Mouse (Mus musculus) frontal cortex, postnatal 25 days (tissue): ENCODE results near the gene 1500009L16Rik.

Source experiments
- DNase-seq, 2 experiments: peaks; one replicate each; pipeline ENCODE4 v3.0.0; 2022; ENCODE audit warnings: low spot score in 2 of 2

Gene 1500009L16Rik

DNA sequence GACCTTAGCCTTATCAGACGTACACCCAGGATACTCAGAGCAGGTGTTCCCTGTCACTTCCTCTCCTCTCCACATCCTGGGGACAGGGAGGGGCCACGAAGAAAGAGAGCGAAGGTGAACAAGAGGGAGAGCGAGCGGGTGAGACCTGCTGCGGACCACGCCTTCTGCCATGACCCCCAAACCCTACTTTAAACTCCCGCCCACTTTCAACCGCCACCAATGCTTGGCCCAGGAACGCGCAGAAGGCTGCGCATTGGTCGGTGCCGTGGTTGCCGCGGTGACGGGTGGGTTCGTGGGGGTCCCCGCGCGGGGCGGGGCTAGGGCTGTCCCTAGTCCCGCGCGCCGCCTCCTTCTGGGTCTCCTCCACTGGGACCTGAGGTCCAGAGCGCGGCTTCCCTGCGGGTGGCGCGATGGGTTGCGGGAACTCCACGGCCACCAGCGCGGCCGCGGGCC lies at the start of gene 1500009L16Rik:
Gene 1500009L16Rik (plus strand): TSS at position 287 of the 453 bp plus-strand sequence.
- peak; percentile 31 to 47 for DNase-seq

DNA sequence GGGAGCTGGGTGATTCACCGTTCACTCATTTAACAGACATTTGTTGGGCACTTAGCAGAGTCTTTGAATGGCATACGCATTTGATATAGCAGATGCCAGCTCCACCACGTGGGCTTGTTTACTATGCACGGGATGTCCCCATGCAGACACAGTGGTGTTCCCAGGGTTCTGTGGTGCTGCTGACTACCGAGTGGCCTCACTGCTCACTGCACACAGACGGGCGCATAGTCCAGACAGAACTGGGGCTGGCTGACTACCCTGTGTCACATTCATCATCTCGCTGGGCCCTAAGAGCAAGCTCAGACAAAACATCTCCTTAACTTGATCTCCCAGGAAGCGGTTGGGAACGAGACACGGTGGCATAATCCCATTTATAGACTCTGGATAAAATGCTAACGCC lies 41.3 kb upstream of the 1500009L16Rik start:
- DNase-seq: no peak

DNA sequence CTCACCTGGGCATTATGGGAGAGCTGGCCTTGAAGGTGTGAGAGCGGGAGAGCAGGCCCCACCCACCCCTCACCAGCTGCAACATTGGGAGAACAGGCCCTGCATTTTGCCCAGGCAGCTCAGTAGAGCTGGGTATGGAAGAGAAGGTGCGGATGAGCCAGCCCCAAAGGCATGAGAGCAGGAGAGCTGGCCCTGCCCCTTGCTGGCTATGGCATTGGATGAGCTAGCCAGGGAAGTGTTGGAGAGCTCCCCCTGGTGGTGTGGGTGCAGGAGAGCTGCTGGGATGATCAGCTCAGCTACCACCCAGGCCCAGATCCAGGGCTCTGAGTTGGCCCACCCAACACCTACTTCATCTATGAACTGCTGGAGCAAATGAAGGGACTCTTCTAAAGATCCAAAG lies 34.5 kb upstream of the 1500009L16Rik start:
- DNase-seq: no peak

DNA sequence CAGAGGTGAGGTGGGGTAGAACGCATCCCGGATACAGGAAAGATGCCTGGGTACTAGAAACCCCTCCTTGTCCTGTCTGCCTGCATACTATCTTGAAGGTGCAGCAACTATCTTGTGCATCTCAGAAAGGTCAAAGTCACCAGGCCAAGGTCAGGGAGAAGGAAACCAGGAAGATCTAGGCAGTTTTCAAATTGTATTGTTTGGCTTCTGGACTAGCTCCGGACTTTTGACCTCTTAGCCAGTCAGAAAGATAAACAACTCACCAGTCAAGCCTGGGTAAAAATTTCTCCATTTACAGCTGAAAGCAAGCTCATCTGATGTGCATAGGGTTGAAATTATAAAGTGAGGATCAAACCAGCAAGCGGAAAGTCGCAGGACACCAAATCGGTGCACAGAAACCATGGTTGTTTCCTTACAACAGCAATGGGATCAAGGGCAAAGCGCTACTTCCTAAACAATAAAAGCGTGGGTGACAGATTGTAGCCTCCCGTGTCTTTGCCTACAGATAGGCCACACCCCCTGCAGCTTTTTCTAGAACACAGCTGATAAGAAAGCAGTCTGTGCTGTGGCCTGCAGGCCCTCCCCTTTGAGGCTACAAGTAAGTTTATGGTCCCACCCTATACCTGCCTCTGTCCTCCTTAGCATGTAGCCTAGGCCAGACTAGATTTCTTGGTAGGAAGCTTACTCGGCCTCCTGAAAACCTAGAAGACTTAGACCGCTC lies 30.3 kb upstream of the 1500009L16Rik start:
- no peak for DNase-seq

DNA sequence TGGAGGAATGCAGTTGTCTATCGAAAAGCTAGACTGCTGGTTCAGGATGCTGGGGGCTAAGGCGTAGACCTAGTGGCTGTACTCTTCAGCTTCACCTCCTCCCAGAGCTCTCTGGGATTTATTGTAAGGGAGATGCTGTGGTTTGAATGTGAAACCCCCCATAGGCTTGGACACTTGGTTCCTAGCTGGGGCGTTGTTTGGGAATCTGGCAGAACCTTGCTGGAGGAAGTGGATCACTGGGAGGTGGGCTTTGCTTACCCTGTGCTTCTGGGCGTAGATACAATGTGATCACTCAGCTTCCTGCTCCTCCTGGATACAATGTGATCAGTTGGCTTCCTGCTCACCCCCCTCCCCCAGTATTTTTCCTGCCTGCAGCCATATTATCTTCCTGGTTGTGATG lies 26.4 kb upstream of the 1500009L16Rik start:
- no peak for DNase-seq

DNA sequence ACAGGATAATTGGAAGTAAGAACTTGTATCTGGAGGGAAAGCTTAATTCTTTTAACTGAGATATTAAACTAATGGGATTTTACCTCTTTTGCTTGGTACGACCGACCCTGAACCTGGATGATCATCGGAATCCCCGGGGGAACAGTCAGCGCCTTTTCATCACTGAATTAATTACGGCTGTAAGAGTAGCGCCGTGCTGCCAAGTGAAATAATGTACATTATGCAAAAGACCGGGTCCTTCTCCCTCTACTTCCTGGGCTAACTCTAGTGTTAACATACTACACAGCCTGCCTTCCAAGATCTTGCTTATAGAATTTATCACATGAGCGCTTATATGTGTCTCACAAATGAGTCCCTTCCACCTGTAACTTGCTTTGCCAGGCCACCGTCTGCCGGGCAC lies 16.0 kb upstream of the 1500009L16Rik start:
- DNase-seq: no peak

DNA sequence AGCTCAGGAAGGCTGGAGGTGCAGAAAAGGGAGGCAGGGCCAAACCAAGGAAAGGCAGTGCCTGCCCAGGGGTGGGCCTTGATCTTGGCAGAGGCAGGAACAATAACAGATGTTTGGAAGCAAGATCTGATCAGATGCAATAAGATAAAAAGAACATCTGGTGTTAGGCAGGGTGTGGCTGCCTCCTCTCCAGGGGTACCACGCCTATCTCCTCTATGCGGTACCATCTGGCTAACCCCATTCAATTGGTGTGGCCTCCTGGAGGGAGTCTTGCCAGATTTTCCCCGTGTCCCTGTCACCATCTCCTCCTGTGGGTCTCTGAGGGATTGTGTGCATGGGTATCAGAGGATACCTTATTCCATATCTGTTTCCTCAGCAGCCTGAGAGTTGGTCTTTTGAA lies 12.7 kb upstream of the 1500009L16Rik start:
- no peak for DNase-seq

DNA sequence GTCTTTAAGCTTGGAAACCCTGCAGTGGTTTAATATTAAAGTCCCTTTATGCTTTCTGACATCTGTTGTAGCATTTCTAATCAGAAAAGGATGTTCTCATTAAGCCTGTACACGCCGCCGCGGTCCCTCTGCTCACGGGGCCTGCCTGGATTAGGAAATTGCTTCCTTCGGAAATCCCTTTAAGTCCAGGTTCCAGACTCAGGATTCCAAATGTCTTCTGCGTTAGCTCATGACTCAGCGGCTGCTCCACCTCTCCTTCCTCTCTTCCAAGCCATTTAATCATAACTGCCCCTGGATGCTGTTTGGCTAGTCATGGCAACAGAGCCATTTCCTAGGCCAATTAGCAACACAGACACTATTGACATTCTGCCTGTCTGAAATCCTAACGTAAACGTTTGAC lies 10.9 kb upstream of the 1500009L16Rik start:
- no peak for DNase-seq

- DNase-seq: no peak
Observed at GRCm38 (mm10) chr10:83718855-83719474, 3.7 kb upstream of the 1500009L16Rik start.

DNA sequence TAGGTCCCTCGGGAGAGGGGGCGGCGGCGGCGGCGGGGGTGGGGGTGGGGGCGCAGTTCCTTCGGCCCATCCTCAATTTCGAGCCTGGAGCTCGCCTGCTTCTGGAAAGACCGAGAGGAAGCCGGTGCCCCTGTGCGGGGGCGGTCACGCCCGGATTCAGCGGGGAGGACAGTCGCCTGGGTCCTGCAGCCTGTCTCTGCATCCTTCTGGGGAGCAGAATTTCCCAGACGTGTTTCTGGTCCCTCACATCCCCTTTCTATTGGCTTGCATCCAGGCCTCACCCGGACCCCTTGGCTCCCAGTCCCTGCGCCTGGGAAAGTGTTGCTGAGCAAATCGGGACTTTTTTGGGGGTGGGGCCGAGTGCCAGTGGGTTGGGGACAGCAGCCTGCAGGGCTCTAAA lies 390 bp downstream of the 1500009L16Rik start:
- DNase-seq: no peak

GRCm38 (mm10) chr10:83724351-83725059 lies 1.8 kb downstream of the 1500009L16Rik start:
- no peak for DNase-seq

GRCm38 (mm10) chr10:83726164-83726563 lies 3.5 kb downstream of the 1500009L16Rik start:
- no peak for DNase-seq

DNA sequence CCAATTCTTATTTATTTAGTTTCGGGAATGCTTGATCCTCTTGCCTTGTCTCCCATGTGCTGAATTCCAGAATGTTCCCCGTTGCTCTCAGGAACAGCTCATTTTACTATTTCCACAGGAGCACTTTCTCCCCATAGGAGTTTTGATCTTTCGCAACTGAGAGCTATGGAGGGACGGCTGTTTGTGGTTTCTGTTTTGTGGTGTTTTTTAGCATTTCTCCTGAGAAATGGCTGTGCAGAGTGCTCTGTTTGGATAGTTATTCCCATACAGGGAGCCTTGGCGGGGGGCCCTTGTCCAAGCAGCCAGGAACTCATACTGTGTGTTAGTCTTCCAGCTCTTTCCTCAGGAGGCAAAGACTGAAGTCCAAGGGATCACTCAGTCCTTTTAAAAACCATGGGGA lies 5.2 kb downstream of the 1500009L16Rik start:
- no peak for DNase-seq

DNA sequence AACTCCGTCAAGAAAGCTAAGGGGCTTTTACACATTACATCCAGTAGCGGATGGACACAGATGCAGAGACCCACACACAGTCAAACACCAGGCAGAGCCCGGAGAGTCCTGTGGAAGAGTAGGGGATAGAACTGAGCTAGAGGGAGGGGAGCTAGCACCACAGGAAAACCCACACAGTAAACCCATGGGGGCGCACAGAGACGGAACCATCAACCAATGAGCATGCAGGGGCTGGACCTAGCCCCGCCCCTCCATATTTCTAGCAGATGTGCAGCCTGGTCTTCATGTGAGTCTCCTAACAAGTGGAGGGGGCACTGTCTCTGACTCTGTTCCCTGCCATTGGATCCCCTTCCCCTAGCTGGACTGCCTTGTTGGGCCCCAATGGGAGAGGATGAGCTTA lies 5.9 kb downstream of the 1500009L16Rik start:
- no peak for DNase-seq

DNA sequence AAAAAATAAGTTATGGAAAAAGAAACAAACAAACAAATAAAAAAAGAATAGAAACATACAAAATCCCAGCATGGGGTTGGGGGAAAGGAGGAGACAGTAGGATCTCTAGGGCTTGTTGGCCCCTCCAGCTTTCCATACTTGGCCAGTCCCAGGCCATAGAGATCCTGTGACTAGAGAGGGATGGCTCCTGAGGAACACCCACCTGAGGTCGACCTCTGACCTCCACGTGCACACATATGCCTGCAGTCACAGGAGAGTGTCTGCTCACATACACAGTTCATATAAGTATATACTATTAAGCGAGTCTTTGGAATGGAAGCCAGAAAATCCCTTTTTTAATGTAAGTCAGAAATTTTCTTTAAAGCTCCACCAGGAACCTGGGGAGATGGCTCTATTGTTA lies 6.4 kb downstream of the 1500009L16Rik start:
- no peak for DNase-seq

GRCm38 (mm10) chr10:83729492-83729891 lies 6.8 kb downstream of the 1500009L16Rik start:
- peak; percentile 88 to 91 for DNase-seq

DNA sequence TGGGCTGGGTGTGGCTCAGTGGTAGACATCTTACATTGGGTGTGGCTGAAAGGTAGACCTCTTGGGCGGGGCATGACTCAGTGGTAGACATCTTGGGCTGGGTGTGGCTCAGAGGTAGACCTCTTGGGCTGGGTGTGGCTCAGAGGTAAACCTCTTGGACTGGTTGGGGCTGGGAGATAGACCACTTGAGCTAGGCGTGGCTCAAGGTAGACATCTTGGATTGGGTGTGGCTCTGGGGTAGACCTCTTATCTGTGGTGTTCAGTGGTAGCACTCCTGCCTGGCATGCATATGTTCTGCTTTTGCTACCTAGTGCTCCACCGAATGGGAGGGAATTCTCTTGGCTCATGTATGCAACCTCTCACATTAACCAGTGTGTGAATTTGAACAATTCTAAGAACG lies 11.1 kb downstream of the 1500009L16Rik start:
- no peak for DNase-seq

- DNase-seq: no peak
Observed at GRCm38 (mm10) chr10:83738996-83739655, 16.5 kb downstream of the 1500009L16Rik start.

GRCm38 (mm10) chr10:83744656-83745055 lies 22.0 kb downstream of the 1500009L16Rik start:
- no peak for DNase-seq

GRCm38 (mm10) chr10:83753056-83753455 lies 30.4 kb downstream of the 1500009L16Rik start:
- no peak for DNase-seq

- DNase-seq: no peak
Observed at GRCm38 (mm10) chr10:83757343-83757962, 34.8 kb downstream of the 1500009L16Rik start.

DNA sequence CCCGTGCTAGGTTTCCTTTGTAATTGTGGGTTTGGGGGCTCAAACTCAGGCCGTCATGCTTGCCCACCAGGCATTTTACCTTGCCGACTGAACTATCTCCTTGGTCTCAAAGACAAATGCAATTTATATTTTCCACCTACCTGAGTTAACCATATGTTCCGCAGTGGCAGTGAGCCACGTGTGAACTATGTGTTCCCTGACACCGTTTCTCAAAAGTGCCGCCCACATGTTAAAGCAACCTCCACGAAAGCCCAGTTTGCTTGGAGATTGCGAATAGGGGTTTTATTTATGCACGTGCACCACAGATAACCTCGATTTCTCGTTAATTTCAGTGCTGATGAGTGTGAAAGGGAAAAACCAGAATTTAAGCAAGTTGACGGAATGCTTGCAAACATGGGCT lies 36.1 kb downstream of the 1500009L16Rik start:
- DNase-seq: no peak
